Mouse (Mus musculus) stomach, postnatal 0 days (tissue): ENCODE results near the gene Klri2. TPM values are rescaled to one million over a fixed set of nuclear protein-coding genes. Genes with fewer than 3 reads are reported as not detected.
"Not testable (repeated sequence)": the region's sequence is repeated elsewhere in the genome, so short reads cannot be mapped to it uniquely, and the experiment has no call there.

Experiments
- ATAC-seq: fragments of 200-750 bp; cut with Nextera tagmentation; 2 replicates; pipeline ENCODE4 v1.8.0; 2017; ENCODE audit not compliant: low FRiP score, low TSS enrichment
- DNase-seq: peaks from one replicate; pipeline ENCODE4 v3.0.0-alpha.2; 2016; ENCODE audit warnings: low spot score
- H3K27ac ChIP-seq: fragments of 300-500 bp; sonication (generic); replicated peaks from 2 replicates; pipeline ENCODE4 v1.5.1; 2014; ENCODE audit warnings: mild to moderate bottlenecking, control low read depth
- H3K27me3 ChIP-seq: fragments of 300-500 bp; sonication (generic); 2 replicates; pipeline ENCODE4 v1.6.1; 2014; ENCODE audit warnings: low read length; ENCODE audit not compliant: control insufficient read depth, insufficient read depth
- H3K36me3 ChIP-seq: fragments of 300-500 bp; sonication (generic); 2 replicates; pipeline ENCODE4 v1.6.1; 2014; ENCODE audit warnings: low read length, mixed read lengths; ENCODE audit not compliant: control insufficient read depth, insufficient read depth
- H3K4me1 ChIP-seq: fragments of 300-500 bp; sonication (generic); replicated peaks from 2 replicates; pipeline ENCODE4 v1.6.1; 2014; ENCODE audit warnings: antibody characterized with exemption; ENCODE audit not compliant: control insufficient read depth, insufficient read depth
- H3K4me2 ChIP-seq: fragments of 300-500 bp; sonication (generic); replicated peaks from 2 replicates; pipeline ENCODE4 v1.6.1; 2014; ENCODE audit warnings: low read depth, mild to moderate bottlenecking, control low read depth, moderate library complexity
- H3K4me3 ChIP-seq: fragments of 300-500 bp; sonication (generic); 2 replicates; pipeline ENCODE4 v1.5.1; 2014; ENCODE audit warnings: low read depth, low read length, control low read depth
- H3K9ac ChIP-seq: fragments of 300-500 bp; sonication (generic); 2 replicates; pipeline ENCODE4 v1.6.1; 2014; ENCODE audit warnings: mild to moderate bottlenecking, low read length, control low read depth, mixed read lengths
- H3K9me3 ChIP-seq: fragments of 300-500 bp; sonication (generic); 2 replicates; pipeline ENCODE4 v1.6.1; 2016; ENCODE audit warnings: low read length; ENCODE audit not compliant: control insufficient read depth
- CTCF ChIP-seq: IDR thresholded peaks from 2 replicates; pipeline ENCODE4 v1.5.1; 2016; ENCODE audit warnings: antibody characterized with exemption, low read depth, mild to moderate bottlenecking, moderate library complexity
- EP300 ChIP-seq: optimal IDR thresholded peaks from 2 replicates; pipeline ENCODE3; 2016; ENCODE audit warnings: antibody characterized with exemption
- whole genome bisulfite sequencing: fragments of 180-500 bp; shearing (Covaris S2); extraction: QIAGEN DNeasy Blood & Tissue Kit; methylation state at CpG from one replicate; pipeline ENCODE4 v1.1.7; 2014; 5-methylcytosine and 5-hydroxymethylcytosine counted together
- polyA plus RNA-seq: library from polyadenylated mRNA; unstranded; fragments of >200 nt; fragmentation: Nextera tagmentation; extraction: Ambion mirVana; gene quantifications from 2 replicates; pipeline ENCODE4 v1.2.1, GENCODE M21; 2015

Klri2 gene
- polyA plus RNA-seq: not detected in 2 replicates

DNA sequence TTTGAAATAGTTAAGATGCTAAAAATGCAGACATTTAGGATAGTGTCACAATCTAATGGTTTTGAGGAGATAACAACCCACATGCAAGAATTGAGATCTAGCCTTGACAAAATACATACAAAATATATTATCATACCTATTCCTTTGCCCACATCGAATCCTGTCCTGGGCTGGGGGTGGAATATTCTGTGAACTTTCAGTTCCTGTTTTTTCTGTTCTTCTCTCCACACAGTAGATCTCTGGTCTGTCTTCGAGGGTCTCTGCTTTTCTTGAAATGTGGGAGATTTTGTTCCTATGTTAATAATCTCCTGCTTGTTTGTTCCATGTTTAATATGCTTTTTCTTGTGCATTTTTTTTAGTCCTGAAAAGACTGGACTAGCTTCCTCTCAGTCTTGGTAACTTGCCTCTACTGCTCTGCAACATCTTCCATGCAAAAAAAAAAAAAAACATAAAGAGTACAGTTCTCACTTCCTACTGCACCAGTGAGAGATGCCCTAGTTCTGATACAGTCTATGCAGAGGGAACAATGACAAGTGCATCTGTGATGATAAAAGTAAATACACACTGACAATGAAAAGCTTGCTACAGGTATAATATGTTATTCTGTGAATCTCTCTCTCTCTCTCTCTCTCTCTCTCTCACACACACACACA lies at the start of gene Klri2:
Gene Klri2, minus strand, starts transcription at position 416 of the 653 bp plus-strand sequence.
- H3K9me3 ChIP-seq: no peaks in the 10 kb centered on the region
- H3K4me2 ChIP-seq: no peak within 1 kb of the TSS
- no peaks in the 10 kb centered on the region for H3K4me1 ChIP-seq
- TF ChIP-seq CTCF (no peak), EP300 (no peak)
- DNase-seq (no peak), ATAC-seq (no peak)
- H3K27ac ChIP-seq: no peak within 1 kb of the TSS
- no peaks in the 10 kb centered on the region for H3K27me3 ChIP-seq
- no peak within 1 kb of the TSS for H3K4me3 ChIP-seq
- no peaks in the 10 kb centered on the region for H3K36me3 ChIP-seq
- H3K9ac ChIP-seq: no peak within 1 kb of the TSS
- WGBS: 59% methylated on average over 2 of the region's 2 CpGs

DNA sequence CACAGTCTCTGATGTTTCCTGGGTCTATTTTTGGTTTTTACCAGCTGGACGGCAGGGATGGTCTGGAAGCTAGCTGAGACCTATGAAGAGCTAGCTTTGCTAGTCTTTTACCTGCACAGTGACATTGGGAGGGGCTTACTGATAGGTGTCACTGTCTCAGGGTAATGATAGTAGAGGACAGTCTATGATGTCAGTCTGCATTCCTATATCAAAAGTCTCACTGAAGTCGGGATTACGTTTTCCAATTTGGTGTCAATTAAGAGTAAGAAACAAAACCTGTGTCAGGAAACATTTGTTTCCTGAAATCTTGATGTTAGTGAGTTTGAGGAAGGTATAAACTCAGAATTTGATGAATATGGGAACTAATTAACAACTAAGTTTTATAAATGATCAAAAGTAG lies 43.9 kb upstream of the Klri2 start, which contains the start of gene Gm156:
Gene Gm156, minus strand, starts transcription at position 101 of the 400 bp plus-strand sequence.
- H3K27me3 ChIP-seq, H3K9ac ChIP-seq, ATAC-seq, H3K9me3 ChIP-seq, H3K4me2 ChIP-seq, H3K4me3 ChIP-seq, H3K4me1 ChIP-seq, DNase-seq, H3K27ac ChIP-seq, H3K36me3 ChIP-seq: not testable (repeated sequence)
- 89% methylated on average over 3 of the region's 3 CpGs for WGBS

DNA sequence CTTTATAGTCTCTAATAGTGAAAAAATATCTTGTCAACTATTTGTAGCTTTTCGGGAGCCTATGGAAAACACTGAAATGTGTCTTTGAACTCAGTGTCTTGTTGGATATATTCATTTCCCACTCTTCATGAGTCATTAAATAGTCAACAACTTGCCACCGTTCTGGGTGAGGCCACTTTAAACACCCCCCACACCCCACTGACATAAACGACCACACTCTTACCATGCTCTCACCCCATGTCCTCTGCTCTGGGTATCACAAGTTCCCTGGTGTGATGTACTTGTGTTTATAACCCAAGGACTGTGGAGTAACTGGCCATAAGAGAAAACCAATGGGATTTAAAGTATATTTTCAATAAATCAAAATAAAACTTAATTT lies 7.4 kb upstream of the Klri2 start:
- ATAC-seq: no peak
- Histone ChIP-seq H3K9ac (no peak overlapping the region), H3K9me3 (no peaks in the 10 kb centered on the region), H3K36me3 (no peaks in the 10 kb centered on the region), H3K27ac (no peak overlapping the region), H3K27me3 (no peaks in the 10 kb centered on the region), H3K4me3 (no peak overlapping the region), H3K4me2 (no peak overlapping the region), H3K4me1 (no peaks in the 10 kb centered on the region)
- 79% methylated on average over 3 of the region's 3 CpGs for WGBS
- TF ChIP-seq EP300 (no peak), CTCF (no peak)
- no peak for DNase-seq

DNA sequence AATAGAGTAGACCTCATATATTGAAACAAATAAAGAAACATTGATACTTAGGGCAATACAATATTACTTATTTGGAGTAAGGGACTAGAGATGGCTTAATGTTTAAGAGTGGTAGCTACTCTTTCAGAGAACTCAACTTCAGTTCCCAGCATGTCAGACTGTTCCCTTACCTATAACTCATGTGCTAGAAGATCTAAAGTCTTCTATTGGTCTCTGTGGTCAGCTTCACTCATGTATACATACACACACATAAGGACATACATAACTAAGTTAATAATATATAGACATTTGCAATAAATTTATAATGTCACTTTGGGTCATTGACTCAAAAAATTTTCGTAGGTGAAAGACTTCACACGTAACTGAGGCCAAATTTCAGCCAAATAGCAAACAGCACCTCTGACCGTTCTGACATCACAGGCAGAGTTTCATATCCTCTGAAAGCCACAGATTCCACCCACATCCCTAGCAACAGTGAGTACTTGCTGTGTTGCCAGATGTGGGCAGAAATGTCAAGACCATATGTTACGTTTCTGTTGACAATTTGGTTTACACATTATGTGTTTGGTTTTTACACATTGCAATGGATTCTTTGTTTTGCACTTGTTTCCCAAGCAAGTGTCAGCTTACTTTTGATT lies 6.9 kb upstream of the Klri2 start:
- no peaks in the 10 kb centered on the region for H3K27me3 ChIP-seq
- no peak overlapping the region for H3K9ac ChIP-seq
- H3K4me2 ChIP-seq: no peak overlapping the region
- H3K4me1 ChIP-seq: no peaks in the 10 kb centered on the region
- no peak overlapping the region for H3K27ac ChIP-seq
- no peak for DNase-seq
- no peaks in the 10 kb centered on the region for H3K9me3 ChIP-seq
- no peak for TF ChIP-seq CTCF
- TF ChIP-seq EP300: no peak
- H3K36me3 ChIP-seq: no peaks in the 10 kb centered on the region
- H3K4me3 ChIP-seq: no peak overlapping the region
- no peak for ATAC-seq
- 76% methylated on average over 4 of the region's 4 CpGs for WGBS

DNA sequence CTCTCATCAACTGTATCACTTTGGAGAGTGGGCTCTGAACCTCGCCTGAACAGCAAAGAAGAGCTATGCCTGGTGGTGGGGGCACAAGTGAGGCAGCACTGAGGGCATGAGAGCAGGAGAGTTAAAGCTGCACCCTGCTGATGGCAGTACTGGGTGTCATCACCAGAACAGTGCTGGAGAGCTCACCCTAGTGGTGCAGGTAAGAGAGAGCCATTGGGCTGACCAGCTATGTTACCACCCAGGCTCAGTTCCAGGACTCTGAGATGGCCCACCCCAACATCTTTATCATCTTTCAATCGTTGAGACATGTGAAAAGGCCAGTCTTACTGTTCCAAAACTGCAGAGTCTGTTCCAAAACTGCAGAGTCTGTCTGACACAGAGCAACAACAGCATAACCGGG lies 5.9 kb upstream of the Klri2 start:
- H3K9me3 ChIP-seq: no peaks in the 10 kb centered on the region
- H3K27ac ChIP-seq: no peak overlapping the region
- H3K4me1 ChIP-seq: no peaks in the 10 kb centered on the region
- ATAC-seq (no peak), DNase-seq (no peak)
- no peaks in the 10 kb centered on the region for H3K27me3 ChIP-seq
- TF ChIP-seq CTCF (no peak), EP300 (no peak)
- H3K4me2 ChIP-seq: no peak overlapping the region
- H3K9ac ChIP-seq: no peak overlapping the region
- WGBS: 65% methylated on average over 3 of the region's 3 CpGs
- H3K36me3 ChIP-seq: no peaks in the 10 kb centered on the region
- H3K4me3 ChIP-seq: no peak overlapping the region

DNA sequence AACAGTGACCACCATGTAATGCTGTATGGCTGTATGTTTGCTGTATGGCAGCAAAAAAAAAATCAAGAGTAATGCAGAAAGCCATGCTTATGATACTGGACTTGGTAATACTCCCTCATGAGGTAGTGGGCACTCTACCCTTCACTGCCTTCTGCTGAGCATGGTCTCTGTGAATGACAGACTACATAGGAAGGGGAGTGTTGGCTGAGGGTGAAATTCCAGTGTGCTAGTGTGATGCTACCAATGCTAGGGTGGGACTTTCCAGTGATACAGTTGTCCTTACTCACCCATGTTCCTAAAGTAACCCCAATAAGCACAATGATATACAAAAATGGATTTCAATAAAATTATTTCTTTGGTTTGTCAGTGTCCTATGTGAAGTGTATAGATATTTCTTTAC lies 3.9 kb downstream of the Klri2 start:
- no peak overlapping the region for H3K4me3 ChIP-seq
- no peak for ATAC-seq
- no peak for TF ChIP-seq CTCF
- TF ChIP-seq EP300: no peak

More for the DNA sequence above, 3.9 kb downstream of the Klri2 start:
- no peaks in the 10 kb centered on the region for H3K9me3 ChIP-seq
- no peaks in the 10 kb centered on the region for H3K4me1 ChIP-seq
- H3K4me2 ChIP-seq: no peak overlapping the region
- no peaks in the 10 kb centered on the region for H3K36me3 ChIP-seq
- no peak overlapping the region for H3K9ac ChIP-seq
- DNase-seq: no peak
- H3K27ac ChIP-seq: no peak overlapping the region
- H3K27me3 ChIP-seq: no peaks in the 10 kb centered on the region
